Comparison of ENCODE assay signal across 24 mouse cellular contexts in the genomic region with DNA sequence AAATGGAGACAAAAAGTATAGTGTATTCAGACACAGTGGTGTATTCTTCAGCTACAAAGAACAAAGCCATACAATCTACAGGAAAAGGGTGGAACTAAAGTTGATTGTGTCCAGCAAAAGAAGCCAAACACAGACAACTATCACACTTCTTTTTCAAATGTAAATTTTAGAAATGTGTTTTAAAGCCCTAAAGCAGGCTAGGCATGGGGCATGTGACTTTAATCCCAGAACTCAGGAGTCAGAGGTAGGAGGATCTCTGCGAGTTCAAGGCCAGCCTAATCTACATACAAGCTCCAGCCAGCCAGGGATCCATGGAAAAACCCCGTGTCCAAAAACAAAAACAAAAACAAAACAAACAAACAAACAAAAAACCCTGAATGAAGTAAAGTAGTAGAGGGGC.
A peak's percentile ranks its signal among the peaks of the same experiment; 100 is the strongest.
DNase-seq lines count a peak whose midpoint lies in the region; ATAC-seq lines count a peak whose summit lies in the region.
"Had no signal": no experiment of that assay in that cellular context is flagged by ENCODE, and none has a peak within 500 bp of the region (broad histone marks: within the 10 kb centered on the region; RNA-seq: fewer than 3 reads in every experiment).

No protein-coding gene starts in this region.

- ATAC-seq in midbrain, embryonic 11.5 days (ENCODE audit: low FRiP score): no peak
- ATAC-seq in midbrain, embryonic 13.5 days: no peak
- ATAC-seq: activated CD4-positive, CD25-positive, alpha-beta regulatory T cell, adult 4 months; CD4-positive, CD25-positive, alpha-beta regulatory T cell, adult 4 months; forebrain, embryonic 14.5 days; forebrain, embryonic 16.5 days; Patski had no signal

- peak; percentile 37 for DNase-seq in midbrain, embryonic 11.5 days (ENCODE audit: low spot score, missing footprints)
- peak; percentile 46 for DNase-seq in R1 (ENCODE audit: low read depth, low spot score)
- DNase-seq in testis, postnatal 14 days (ENCODE audit: low spot score): no peak
- DNase-seq in hindbrain, embryonic 10.5 days (ENCODE audit: low spot score): no peak
- DNase-seq: adrenal gland, adult 8-10 months; adrenal gland, postnatal 14 days; adrenal gland, postnatal 36 days; B cell, adult 2 months; cerebellum, adult 11-12 months; cerebellum, adult 2 months; cerebellum, adult 9-10 months; cerebellum, postnatal 10 days; cerebellum, postnatal 25 days had no signal

- no peak overlapping the region for H3K27ac ChIP-seq in midbrain, embryonic 11.5 days (ENCODE audit: low read depth, low read length)
- no peak overlapping the region for H3K27ac ChIP-seq in midbrain, embryonic 13.5 days
- H3K27ac ChIP-seq in hindbrain, embryonic 10.5 days: no peak overlapping the region
- H3K27ac ChIP-seq: embryonic facial prominence, embryonic 10.5 days; embryonic facial prominence, embryonic 12.5 days; forebrain, embryonic 12.5 days had no signal

- 65% methylated on average over 2 of the region's 2 CpGs for WGBS in midbrain, embryonic 11.5 days
- WGBS in midbrain, embryonic 13.5 days: 77% methylated on average over 2 of the region's 2 CpGs
- 66% methylated on average over 2 of the region's 2 CpGs for WGBS in hindbrain, embryonic 10.5 days

- no peak overlapping the region for H3K9ac ChIP-seq in midbrain, embryonic 11.5 days (ENCODE audit: low read length)
- H3K9ac ChIP-seq in midbrain, embryonic 13.5 days (replicated peaks): no peak overlapping the region
- H3K9ac ChIP-seq: embryonic facial prominence, embryonic 12.5 days; forebrain, embryonic 12.5 days had no signal

- no peaks in the 10 kb centered on the region for H3K27me3 ChIP-seq in midbrain, embryonic 11.5 days (ENCODE audit: control insufficient read depth, insufficient read depth, low read length)
- H3K27me3 ChIP-seq in midbrain, embryonic 13.5 days: no peaks in the 10 kb centered on the region
- H3K27me3 ChIP-seq in hindbrain, embryonic 10.5 days (ENCODE audit: insufficient read depth, poor library complexity, severe bottlenecking): 0 out of 2 replicates have a peak, but pooled peaks cover 4% of the 10 kb centered on the region
- H3K27me3 ChIP-seq: CH12.LX; embryonic facial prominence, embryonic 12.5 days; Patski had no signal

- no peaks in the 10 kb centered on the region for H3K36me3 ChIP-seq in midbrain, embryonic 11.5 days (ENCODE audit: control insufficient read depth, insufficient read depth, low read length)
- H3K36me3 ChIP-seq in midbrain, embryonic 13.5 days: no peaks in the 10 kb centered on the region
- no peaks in the 10 kb centered on the region for H3K36me3 ChIP-seq in hindbrain, embryonic 10.5 days
- H3K36me3 ChIP-seq: embryonic facial prominence, embryonic 10.5 days; embryonic facial prominence, embryonic 12.5 days; forebrain, embryonic 12.5 days; G1E had no signal

- no peak overlapping the region for H3K4me2 ChIP-seq in midbrain, embryonic 11.5 days
- H3K4me2 ChIP-seq in midbrain, embryonic 13.5 days (replicated peaks): no peak overlapping the region
- H3K4me2 ChIP-seq: embryonic facial prominence, embryonic 12.5 days; forebrain, embryonic 12.5 days had no signal

- no peak overlapping the region for H3K4me3 ChIP-seq in midbrain, embryonic 11.5 days (ENCODE audit: low read depth, low read length)
- H3K4me3 ChIP-seq in midbrain, embryonic 13.5 days (replicated peaks): no peak overlapping the region
- H3K4me3 ChIP-seq in hindbrain, embryonic 10.5 days: no peak overlapping the region
- H3K4me3 ChIP-seq: embryonic facial prominence, embryonic 10.5 days; embryonic facial prominence, embryonic 12.5 days; forebrain, embryonic 12.5 days had no signal

- no peaks in the 10 kb centered on the region for H3K9me3 ChIP-seq in midbrain, embryonic 11.5 days (ENCODE audit: control insufficient read depth, low read length)
- H3K9me3 ChIP-seq in midbrain, embryonic 13.5 days: no peaks in the 10 kb centered on the region
- H3K9me3 ChIP-seq in hindbrain, embryonic 10.5 days: no peaks in the 10 kb centered on the region
- H3K9me3 ChIP-seq: embryonic facial prominence, embryonic 10.5 days; embryonic facial prominence, embryonic 12.5 days; forebrain, embryonic 12.5 days; G1E had no signal

- H3K4me1 ChIP-seq in midbrain, embryonic 11.5 days (ENCODE audit: control insufficient read depth, insufficient read depth, low read length): no peaks in the 10 kb centered on the region; the same call in 1 of the 2 replicates
- H3K4me1 ChIP-seq in midbrain, embryonic 13.5 days (replicated peaks): peaks cover 5% of the 10 kb centered on the region; the same call in 1 of the 2 replicates
- H3K4me1 ChIP-seq in hindbrain, embryonic 10.5 days (replicated peaks): peaks cover 10% of the 10 kb centered on the region
- H3K4me1 ChIP-seq: embryonic facial prominence, embryonic 12.5 days had no signal

Comparison
In these comparisons a context has a peak if more than half of its experiments do, and no peak if none do; other contexts are left out.
1. DNase-seq: peak in midbrain, embryonic 11.5 days (single experiment) and R1 (single experiment); none in testis, postnatal 14 days (single experiment) and hindbrain, embryonic 10.5 days (single experiment).